Mouse (Mus musculus): ENCODE measurements around the gene Mkks.

DNA sequence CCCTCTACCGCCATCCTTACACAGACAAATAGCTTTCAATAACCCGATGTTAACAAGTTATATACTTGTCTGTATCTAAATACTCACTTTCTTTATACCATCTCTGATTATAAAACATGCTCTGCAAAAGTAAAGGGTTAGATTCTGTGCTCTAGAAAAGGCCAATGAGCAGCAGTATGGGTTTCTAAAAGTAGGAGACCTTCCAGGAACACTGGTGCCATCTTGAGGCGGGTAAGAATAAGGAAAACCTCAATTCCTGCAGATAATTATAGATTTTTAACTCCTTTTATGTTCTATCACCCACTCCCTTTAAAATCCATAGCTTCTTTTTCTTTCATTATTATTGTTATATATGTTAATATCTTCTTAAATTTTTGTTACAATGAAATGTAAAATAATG, 55.3 kb downstream of the Mkks start:
- TF ChIP-seq POLR2A (IDR thresholded peaks at IDR 0.05; ENCODE audit: insufficient read depth, low read depth, low read length): no peak
- peak; percentile 40 for TF ChIP-seq CTCF (IDR thresholded peaks at IDR 0.05)

Data from heart, adult 2 months (tissue).